Mouse (Mus musculus): ENCODE data around the gene Sgsm1.

DNA sequence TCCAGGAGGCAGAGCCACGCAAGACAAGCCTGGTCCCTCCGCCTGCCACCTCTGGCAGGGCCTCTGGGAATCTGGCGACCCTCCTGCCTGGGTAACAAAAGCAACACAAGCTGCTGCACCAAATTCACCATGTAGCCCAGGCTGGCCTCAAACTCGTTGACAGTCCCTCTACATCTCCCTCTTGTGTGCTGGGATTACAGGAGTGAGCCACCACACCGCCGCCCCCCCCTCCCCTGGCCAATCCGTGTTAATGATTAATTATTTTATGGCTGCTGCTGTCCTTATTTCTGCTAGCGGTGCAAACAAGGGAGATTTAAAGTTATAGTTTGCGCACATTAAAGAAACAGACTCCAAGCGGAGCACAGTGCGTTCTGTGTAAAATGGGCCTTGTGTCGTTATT, 93.5 kb downstream of the Sgsm1 start:
- TF ChIP-seq GATA1 (IDR thresholded peaks at IDR 0.05; ENCODE audit: borderline replicate concordance, low read length) (no peak), FLI1 (IDR thresholded peaks at IDR 0.05; ENCODE audit: low read length) (no peak)

All from megakaryocyte, embryonic 14.5 days (primary cell).